Mouse (Mus musculus) liver, embryonic 14.5 days (tissue): ENCODE results near the gene Gli1.

Source experiments
- CTCF ChIP-seq: IDR thresholded peaks from 2 replicates; pipeline ENCODE4 v1.5.1; 2016; ENCODE audit warnings: antibody characterized with exemption, low read depth, control low read depth
- EP300 ChIP-seq: IDR thresholded peaks from 2 replicates; pipeline ENCODE4 v1.6.1; 2016; ENCODE audit warnings: antibody characterized with exemption, low read depth

- no peak for TF ChIP-seq CTCF
- no peak for TF ChIP-seq EP300
Observed at GRCm38 (mm10) chr10:127341360-127341690, 449 bp downstream of the Gli1 start.
